Mouse (Mus musculus) gastrocnemius, adult 8-10 months (tissue): ENCODE data around the gene Dgki. TPM values are rescaled to one million over a fixed set of nuclear protein-coding genes. Genes with fewer than 3 reads are reported as not detected.
A peak's percentile ranks its signal among the peaks of the same experiment; 100 is the strongest.
"Not testable (repeated sequence)": the region's sequence is repeated elsewhere in the genome, so short reads cannot be mapped to it uniquely, and the experiment has no call there.

Source experiments
- DNase-seq, 2 experiments: peaks; one replicate each; pipeline ENCODE4 v3.0.0; 2022; ENCODE audit warnings: low spot score in 2 of 2
- total RNA-seq, 4 experiments: library from RNA; stranded (reverse); gene quantifications; 2 replicates each; pipeline ENCODE4 v1.2.4; 2022

Dgki gene
- total RNA-seq, 4 experiments from 2014 or later, result 0.11 to 0.17 (median 0.16) TPM; not detected in 1

DNA sequence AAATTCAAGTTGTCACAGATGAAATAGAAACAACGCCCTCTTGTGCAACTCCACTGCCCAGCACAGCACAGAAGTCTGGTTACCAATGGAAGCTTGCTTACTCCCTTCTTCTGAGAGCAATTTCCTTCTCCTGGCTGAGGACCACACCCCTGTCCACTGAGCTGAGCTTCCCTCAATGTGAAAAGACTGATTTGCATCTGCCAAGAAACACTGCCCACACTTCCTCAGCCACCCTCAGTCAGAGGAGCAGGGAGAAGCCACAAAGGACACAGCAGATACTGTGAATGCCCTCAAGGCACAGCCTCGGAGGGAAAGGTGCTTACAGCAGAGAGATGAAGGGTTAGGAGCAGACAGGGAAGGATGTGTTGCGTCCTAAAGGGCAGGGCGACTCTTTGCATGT lies 149.9 kb downstream of the Dgki start:
- no peak for DNase-seq

DNA sequence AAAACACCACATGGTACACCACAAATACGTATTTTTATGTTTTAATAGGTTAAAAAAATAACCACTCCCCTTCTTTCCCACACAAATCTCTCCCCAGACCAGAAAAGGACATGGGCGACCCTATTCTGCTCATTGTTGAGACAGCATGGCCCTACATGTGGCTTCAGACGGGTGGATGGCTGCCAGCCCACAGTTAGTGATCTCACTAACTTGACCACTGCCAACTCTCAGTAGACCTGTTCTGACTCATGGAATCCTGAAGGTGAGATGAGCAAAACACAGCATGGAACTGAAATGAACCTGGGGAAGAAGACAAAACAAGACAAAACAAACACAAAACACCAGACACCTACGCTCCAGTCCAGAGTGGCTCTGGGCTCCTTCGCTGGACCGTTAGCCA lies 150.8 kb downstream of the Dgki start:
- DNase-seq, result no peak

DNA sequence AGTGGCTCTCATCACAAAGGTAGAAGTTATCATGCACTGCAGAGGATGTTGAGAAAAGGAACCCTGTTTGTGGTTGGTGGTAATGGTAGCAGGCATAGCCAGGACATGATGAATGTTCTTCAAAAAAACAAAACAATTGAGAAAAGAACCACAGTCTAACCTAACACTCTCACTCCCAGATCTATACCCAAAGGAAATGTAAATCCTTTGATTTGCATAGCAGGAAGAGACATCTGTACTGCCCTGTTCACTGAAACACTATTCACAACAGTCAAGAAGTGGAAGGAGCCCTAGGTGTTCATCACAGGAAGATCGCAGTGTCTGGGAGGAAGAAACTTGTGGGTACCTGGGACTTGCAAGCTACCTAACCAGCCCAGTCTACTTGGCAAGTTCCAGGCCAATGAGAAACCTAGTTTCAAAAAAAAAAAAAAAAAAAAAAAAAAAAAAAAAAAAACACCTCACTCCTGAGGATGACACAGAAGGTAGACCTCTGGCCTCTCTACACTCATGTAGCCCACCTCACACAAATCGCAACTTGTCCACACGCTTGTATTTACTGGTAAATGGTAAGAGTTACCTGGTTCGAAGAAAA lies 152.5 kb downstream of the Dgki start:
- DNase-seq, result no peak

DNA sequence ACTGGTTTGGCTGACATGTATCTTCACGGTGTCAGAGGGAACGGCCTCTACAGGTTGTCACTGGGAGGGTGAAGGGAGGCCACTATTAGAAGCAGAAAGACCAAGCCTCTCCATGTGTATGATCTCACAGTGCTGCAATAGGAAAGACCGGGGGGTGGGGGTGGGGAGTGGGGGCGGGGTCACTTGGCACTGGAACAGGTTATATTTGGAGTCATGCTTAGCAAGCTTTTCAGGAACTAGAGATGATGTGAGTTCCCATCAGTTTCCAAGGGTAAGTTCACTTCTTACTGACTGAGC lies 156.2 kb downstream of the Dgki start:
- no peak for DNase-seq

DNA sequence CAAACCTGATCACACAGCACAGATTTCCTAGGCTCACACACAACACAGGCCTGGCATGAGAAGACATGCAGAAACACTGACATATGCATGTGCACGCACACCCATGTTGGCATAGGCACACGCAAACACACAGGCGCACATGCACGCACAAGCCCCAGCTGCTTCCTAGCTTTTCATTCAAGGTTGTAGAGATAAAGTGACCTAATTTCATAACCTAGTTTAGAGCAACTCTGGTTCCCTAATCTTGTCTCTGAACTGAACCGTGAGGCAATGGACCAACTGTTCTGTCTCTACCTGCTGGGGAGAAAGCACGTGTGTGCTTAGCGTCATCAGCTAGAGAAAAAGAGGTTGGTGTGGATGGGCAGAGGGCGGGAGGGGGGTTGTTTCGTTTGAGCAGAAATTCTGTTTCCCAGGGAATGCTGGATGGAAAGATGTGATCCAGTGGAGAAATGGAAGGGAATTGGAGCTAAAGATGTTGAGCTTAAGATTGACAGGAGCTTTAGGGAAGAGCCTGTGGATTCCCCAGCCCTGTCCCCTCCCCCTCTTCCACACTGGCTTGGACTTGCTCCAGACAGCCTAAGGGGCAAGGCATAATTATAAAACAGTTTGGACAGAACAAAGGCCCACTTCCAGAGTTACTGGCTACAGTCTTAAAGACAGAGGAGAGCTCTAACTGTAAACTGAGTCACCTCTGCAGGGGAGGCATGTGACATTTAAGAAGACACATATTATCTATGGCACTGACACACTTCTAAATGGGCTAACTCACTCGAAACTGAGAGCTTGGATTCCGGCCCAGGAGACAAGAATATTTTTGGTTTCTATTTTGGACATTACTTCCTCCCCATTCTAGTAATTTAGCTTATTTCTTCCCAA lies 156.8 kb downstream of the Dgki start:
- DNase-seq, result no peak

DNA sequence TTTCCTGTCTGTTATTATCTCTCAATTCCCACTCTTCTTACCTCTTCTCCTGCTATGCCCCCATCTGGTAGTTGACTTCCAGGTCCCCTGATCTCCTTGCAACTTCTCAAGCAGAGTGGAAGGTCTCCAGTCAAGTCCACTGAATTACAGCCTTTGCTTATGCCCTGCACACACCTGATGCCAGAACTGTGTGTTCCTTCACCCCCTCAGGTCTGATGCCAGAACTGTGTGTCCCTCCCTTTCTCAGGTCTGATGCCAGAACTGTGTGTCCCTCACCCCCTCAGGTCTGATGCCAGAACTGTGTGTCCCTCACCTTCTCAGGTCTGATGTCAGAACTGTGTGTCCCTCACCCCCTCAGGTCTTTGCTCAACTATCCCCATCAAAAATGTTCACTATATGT lies 161.2 kb downstream of the Dgki start:
- no peak for DNase-seq

DNA sequence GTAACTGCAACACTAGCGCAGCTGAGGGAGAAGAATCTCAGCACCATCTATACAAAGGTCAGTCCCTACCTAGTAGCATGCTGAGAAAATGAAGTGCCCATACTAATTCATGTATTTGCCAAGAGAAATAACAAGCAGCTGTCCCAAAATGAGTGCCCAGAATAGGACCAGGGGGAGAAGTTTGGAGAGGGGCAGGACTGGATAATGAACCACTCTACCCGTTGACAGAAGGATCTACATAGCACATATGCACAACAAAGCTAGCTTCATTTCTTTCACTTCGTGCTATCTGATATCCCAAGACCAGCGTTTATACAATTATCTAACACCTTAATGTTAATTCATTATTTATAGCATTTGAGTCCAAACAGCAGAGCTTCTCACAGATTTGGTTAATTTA lies 168.7 kb downstream of the Dgki start:
- no peak for DNase-seq

DNA sequence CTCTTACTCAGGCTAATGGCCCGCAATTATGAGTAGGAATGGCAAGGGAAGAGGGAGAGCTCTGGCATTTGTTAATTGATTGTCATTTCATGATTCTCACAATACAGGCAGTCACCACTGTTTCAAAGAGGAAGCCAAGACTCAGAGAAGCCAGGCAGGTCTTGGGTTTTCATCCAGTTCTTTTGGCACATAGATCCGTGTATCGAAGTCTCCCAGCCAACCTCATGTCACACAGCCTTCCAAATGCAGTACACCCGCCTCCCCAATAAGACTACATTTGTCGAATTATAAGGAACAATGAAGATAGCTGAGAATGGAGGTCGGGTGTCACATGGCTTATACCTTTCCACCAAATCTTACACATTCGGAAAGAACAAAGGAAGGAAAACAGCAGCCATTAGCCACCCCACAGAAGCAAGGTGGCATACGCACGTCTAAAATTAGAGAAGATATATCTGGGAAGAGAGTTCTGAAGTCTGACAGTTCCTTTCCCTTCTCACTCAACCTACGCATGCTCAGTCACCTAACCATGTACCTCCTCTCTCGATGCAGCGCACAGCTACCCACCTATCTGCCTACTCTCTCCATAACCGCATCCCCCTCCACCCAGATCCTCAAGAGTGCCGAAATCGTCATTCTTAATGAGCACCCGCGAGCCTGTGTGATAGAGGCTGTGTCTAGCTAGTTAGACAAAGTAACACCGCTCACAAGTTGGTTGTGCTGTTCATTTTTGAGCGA lies 179.4 kb downstream of the Dgki start:
- no peak for DNase-seq

DNA sequence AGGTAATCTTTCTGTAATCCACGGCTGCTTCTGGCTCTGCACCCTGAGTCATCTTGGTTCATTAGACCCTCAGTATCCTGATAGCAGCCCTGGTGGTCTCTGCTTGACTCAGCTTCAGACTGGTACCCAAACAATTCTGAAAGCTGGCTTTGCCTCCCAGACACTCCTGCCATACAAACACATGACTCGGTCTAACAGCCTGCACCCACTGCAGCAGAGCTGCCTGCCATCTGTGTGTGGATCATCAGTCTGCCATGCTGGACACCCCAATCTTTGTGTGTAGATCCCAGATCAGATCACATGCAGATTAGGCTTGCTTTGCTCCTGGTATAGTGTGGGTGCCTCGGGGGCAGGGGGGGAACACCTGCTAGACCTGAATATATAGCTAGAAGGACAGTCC lies 180.8 kb downstream of the Dgki start:
- DNase-seq, result no peak

DNA sequence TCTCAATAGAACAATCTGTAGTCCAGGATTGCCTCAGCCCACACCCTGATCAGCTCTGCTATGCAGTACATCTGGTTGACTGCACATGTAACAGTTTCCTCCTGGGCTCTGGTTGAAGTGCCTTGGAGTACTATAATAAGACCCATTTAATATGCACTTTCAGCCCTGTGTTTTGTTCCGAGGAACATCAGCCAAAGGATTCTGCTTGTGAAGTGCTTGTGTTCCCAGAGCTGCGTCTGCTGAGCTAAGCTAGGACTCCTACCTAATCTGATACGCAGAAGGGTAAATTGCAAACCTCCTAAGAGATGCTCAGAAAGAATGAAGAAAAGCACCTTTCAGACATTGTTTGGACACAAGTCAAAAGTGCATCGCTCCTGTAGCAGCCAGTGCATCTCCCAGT lies 186.9 kb downstream of the Dgki start:
- no peak for DNase-seq

DNA sequence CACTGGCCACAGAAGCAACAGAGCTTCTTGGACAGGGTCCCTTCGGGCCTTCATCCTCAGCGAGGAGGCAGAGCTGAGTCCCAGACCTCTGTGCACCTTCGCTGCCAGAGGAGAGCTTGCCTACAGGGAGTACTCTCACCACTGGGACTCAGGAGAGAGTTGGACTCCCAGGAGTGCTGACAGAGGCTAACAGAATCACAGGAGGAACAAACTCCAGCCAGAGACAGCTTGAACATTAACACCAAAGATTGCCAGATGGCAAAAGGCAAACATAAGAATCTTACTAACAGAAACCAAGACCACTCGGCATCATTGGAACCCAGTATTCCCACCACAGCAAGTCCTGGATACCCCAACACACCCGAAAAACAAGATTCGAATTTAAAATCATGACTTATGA lies 193.7 kb downstream of the Dgki start:
- DNase-seq, result not testable (repeated sequence)

DNA sequence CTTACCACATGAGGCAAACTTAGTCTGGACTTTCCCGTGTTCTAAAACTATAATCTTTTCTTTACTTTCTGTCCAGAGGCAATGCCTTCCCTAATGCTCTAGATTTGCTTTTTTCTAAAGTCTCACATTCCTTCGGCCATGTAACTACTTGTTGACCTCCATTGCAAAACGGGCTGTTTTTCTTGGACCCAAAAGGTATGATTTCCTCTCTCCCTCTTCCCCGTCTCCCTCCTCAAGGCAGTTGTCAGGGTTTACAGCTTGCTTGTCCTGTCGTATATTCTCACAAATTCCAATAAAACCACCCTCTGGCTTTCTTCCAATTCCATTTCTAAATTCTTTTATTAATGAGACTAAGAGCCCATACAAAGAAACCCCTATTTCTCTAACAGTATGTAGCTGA lies 199.6 kb downstream of the Dgki start:
- DNase-seq, result no peak

DNA sequence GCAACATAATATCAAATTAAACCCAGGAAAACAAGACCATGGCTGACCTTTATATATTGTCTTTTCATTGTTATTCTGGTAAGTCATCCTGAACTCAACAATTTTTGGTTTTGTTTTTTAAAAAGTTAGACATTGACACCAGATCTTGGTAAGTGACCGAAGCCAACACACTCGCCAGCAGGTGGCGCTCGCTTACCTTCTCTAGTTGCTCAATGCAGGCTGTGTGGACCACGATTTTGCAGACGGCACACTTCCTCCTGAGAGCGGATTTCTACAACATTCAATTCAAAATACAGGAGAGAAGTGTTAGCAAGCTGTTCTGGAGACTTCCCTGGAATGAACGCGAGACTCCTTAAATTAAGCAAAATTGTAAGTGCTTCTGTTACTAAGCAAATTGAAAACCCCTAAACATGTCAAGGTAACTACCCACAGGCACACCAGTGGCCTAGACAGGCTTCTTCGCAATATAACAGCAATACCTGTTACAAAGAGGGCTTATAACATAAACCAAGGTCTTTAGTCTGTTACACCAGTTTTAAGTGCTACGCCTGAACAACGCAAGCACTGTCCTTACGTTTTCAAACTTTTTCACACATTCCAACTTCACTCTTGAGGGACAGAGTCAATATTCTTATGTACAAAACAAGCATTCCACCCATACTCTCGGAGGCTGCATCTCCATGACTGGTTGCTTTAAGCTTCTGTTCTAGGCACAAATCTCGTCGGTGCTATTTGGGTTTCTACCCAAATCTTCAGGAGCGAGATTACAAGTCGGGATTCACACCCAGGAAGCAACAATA lies 202.4 kb downstream of the Dgki start:
- DNase-seq, result peak; percentile 58 to 60

DNA sequence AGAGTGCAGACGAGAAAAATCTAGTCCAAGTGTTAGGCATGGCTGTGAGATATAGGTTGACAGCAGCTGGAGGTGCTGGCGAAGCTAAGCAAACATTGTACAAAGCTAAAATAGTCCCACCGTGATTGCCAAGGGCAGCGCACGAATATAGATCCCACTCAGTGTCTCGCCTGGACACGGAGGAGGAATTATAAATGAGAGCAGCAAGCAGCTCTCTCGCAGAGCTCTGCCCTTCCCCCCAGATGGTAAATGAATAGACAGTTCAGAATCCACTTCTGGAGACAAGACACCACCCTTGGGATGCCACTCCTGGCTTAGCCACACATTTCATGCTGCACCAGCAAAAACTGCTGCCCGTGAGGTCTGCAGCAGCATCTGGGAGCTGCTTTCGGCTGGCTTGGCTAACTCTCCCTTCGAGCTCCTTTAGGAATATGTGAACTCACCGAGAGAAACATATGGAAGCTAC lies 203.1 kb downstream of the Dgki start:
- no peak for DNase-seq

DNA sequence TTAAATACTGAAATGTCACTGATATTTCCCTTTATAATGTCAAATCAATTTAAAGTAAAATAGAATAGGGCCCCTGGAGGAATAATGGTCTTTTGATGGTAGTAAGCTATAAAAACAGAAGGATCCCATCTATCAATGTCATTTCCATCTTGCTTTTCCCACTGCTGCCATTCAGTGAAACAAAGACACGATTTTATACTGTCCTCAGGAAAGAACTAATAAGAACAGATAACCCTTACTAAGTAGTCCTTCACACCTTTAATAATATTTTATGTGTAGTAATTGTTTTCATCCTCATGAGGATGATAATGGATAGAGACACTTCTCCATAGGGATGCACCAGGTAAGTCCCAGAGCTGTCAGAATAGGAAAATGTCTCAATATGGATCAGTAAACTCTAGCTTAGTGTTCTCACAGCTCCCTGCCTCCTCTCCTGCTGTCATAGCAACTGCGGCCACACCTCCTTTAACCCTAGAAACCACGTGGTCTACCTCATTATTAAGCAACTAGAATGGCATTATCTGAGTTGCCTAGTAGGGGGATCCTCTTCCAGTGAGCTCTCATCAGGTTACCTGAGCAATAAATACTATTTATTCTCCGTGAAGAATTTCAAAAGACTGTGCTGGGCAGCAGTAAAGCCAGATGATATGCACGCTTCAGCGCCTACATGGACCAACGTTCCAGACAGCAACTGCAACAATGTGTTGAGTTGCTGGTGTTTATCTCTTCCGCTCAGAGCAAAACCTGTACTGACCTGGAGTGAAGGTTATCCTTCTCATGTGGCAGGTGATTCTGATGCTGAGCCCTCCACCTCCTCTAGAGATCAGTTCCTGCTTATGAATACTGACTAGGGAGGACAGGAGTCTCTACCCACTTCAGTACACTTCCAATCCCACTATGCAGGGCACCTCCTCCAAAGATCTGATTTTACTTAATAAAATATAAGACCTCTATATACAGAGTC lies 210.6 kb downstream of the Dgki start:
- DNase-seq, result no peak

DNA sequence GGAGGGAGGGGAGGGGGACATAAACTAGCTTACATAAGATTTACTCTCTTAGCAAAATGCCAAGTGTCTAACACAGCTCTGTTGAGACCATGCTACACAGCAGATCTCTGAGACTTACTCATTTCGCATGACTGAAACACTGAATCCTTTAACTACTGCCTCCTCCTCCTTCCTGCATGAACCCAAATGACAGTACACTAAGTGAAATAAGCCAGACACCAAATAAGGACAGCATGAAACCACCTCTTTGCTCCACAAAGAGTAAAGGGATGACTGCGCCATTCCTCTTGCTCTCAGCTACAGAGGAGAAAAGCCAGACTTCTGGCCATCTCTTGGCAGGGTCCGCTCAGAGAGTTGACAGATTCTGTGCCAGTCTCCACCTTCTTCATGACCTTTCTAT lies 217.0 kb downstream of the Dgki start:
- DNase-seq, result no peak

DNA sequence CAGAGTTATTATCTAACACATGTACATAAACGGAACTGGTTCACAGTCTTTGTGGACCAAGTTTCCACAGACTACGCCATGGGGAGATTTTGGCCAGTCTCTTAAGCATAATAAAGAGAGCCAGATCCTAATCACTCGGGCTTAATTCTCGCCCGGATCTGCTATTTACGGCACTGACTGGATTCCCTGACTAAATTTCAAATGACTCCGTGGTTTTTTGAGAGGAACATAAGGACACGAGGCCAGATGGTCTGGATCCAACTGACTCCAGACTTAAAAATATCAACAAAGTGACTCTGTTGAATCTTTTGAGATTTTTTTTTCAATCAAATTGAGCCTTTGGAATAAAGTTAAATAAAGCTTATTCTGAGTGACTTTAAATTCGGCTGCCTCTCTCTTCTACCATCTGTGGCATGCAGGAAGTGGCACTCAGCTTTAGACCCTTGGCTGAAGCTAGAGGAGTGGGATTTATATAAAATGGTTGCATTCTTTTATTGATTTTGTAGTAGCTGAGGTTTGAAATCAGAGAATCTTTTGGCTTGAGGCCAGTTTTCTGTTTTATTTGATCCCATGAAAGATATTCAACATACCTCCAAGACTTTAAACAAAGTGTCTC lies 227.5 kb downstream of the Dgki start:
- DNase-seq, result peak in 1 of 2 experiments; percentile 5

DNA sequence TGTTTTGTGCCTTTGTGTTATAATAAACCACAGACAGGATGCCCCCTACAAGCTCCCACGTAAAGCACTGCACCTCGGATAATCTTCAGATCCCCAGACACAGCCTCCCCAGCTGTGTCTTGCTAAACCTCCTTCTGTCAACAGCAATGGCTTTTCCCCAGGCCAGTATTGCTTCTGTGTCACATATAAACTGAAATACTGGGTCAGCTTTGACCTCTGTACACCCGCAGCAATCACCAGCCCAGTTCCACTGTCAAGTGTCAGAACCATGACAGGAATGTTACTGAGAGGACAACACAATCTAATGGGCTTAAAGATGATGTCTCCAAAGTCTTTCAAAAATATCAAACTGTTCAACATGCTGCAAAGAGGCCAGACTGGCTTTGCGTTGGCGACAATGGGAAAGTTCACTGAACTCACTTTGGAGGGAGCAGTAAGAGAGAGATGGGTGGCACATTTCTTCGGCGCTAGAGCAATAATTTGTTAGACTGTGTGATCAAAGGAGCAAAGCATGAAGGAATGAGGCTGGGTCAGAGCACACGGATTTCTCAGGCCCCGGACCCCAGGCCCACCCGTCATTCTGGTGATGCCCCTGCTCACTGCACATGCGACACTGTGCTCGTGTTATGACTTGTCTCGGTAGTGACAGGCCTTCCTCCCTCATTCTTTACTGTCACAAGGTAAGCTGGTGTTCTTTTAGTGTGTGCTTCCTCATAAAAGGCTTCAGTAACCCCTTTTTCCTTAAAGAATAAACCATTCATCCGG lies 230.0 kb downstream of the Dgki start:
- no peak for DNase-seq

DNA sequence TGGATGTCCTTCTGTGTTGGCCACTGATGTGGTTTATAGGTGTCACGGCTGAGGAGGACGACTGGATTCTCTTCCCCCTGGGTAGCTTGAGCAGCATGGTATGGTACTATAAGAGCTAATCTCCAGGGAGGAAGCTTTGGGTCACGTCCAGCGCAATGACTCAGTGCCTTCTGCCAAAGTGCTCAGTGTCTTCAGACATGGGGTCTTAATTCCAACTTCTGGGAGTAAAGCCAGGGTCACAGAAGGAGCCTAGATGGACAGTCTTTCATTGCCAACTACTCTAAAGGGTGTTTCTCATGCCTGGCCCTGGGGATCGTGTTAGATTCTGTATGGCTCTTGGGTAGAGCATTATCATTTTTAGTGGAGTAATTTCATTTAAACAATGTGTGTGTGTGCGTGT lies 231.2 kb downstream of the Dgki start:
- no peak for DNase-seq
